Mouse (Mus musculus) C2C12 (cell line): ENCODE data around the gene Cfap221. TPM values are rescaled to one million over a fixed set of nuclear protein-coding genes. Genes with fewer than 3 reads are reported as not detected.
A peak's percentile ranks its signal among the peaks of the same experiment; 100 is the strongest.

ENCODE experiments used
- H3K27me3 ChIP-seq: one replicate; pipeline ENCODE4 v1.6.1; 2011; ENCODE audit not compliant: control insufficient read depth, insufficient read depth, insufficient read length
- H3K36me3 ChIP-seq: one replicate; pipeline ENCODE4 v1.6.1; 2011; ENCODE audit not compliant: control insufficient read depth, insufficient read depth
- H3K4me3 ChIP-seq: one replicate; pipeline ENCODE4 v1.5.1; 2011; ENCODE audit warnings: mild to moderate bottlenecking, control low read depth; ENCODE audit not compliant: poor library complexity, insufficient read depth, severe bottlenecking
- H3K79me2 ChIP-seq: one replicate; pipeline ENCODE4 v1.6.1; 2011; ENCODE audit not compliant: control insufficient read depth, insufficient read depth
- H3K79me3 ChIP-seq: one replicate; pipeline ENCODE4 v1.6.1; 2011; ENCODE audit warnings: low read depth, control low read depth
- H3ac ChIP-seq: one replicate; pipeline ENCODE3; 2011; ENCODE audit warnings: low read depth; ENCODE audit not compliant: control insufficient read depth, insufficient read length
- CEBPB ChIP-seq: IDR thresholded peaks from one replicate; pipeline ENCODE4 v1.6.1; 2011; ENCODE audit warnings: low read depth, mild to moderate bottlenecking, control low read depth, moderate library complexity
- CTCF ChIP-seq: IDR thresholded peaks from one replicate; pipeline ENCODE4 v1.5.1; 2011; ENCODE audit not compliant: control insufficient read depth, insufficient read depth, insufficient read length
- FOSL1 ChIP-seq: IDR thresholded peaks from one replicate; pipeline ENCODE4 v1.8.0; 2011; ENCODE audit warnings: mild to moderate bottlenecking, low read length; ENCODE audit not compliant: poor library complexity, insufficient read depth, severe bottlenecking
- MAX ChIP-seq: IDR thresholded peaks from one replicate; pipeline ENCODE4 v1.6.1; 2011; ENCODE audit warnings: mild to moderate bottlenecking, control low read depth
- MYOD1 ChIP-seq: IDR thresholded peaks from one replicate; pipeline ENCODE4 v1.6.1; 2011; ENCODE audit warnings: low read depth; ENCODE audit not compliant: control insufficient read depth, insufficient read length
- MYOG ChIP-seq: IDR thresholded peaks from one replicate; pipeline ENCODE4 v1.6.1; 2011; ENCODE audit not compliant: control insufficient read depth, insufficient read length; ENCODE audit errors: extremely low read depth
- USF1 ChIP-seq: IDR thresholded peaks from one replicate; pipeline ENCODE4 v1.6.1; 2011; ENCODE audit warnings: low read depth, mild to moderate bottlenecking, control low read depth, moderate library complexity
- long read RNA-seq, 2 experiments: library from polyadenylated mRNA; unstranded; transcript quantifications; one replicate each; pipeline ENCODE4 v2.0.0; 2019 to 2020
- polyA plus RNA-seq: library from polyadenylated mRNA; unstranded; fragments of >200 nt; fragmentation: generic; extraction: Trizol; gene quantifications from one replicate; pipeline ENCODE4 v1.2.1, GENCODE M21; 2012; ENCODE audit warnings: missing spikeins

The Cfap221 gene
- polyA plus RNA-seq: not detected
- long read RNA-seq, experiment 1: 0 reads
- long read RNA-seq, experiment 2: 0 reads

- Histone ChIP-seq H3ac (no peak within 1 kb of the TSS), H3K4me3 (peak within 1 kb of the TSS; percentile 11), H3K79me3 (no peaks in the 10 kb centered on the region), H3K79me2 (no peaks in the 10 kb centered on the region), H3K36me3 (no peaks in the 10 kb centered on the region), H3K27me3 (no peaks in the 10 kb centered on the region)
- no peak for TF ChIP-seq CEBPB
- no peak for TF ChIP-seq MYOG
- no peak for TF ChIP-seq MAX
- TF ChIP-seq FOSL1: no peak
- no peak for TF ChIP-seq MYOD1
These were observed at the start of gene Cfap221 for GRCm38 (mm10) chr1:119996798-119997581. Cfap221 (minus strand) TSS chr1:119997234.

DNA sequence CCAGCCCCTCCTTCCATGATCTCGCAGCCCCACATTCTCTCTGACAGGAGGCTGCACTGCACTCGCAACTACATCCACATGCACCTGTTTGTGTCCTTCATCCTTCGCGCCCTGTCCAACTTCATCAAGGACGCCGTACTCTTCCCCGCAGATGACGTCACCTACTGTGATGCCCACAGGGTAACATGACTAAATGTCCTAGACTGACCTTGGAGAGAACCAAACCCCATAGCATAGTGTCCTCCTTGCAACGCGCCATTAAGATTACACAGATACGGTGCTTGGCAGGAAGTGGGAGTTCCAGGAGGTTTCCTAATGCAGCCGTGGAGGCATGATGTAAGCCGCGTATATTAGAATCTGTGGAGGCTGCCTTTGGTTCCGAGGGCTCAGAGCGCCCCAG lies 47.5 kb upstream of the Cfap221 start:
- Histone ChIP-seq H3K79me2 (no peaks in the 10 kb centered on the region), H3K4me3 (no peak overlapping the region), H3K36me3 (no peaks in the 10 kb centered on the region), H3K79me3 (no peaks in the 10 kb centered on the region), H3K27me3 (no peaks in the 10 kb centered on the region), H3ac (no peak overlapping the region)
- TF ChIP-seq FOSL1 (no peak), MYOG (no peak), MYOD1 (peak; percentile 97), CTCF (no peak), USF1 (no peak), CEBPB (no peak), MAX (no peak)

- Histone ChIP-seq H3ac (no peak overlapping the region), H3K27me3 (no peaks in the 10 kb centered on the region), H3K36me3 (no peaks in the 10 kb centered on the region), H3K4me3 (no peak overlapping the region), H3K79me2 (no peaks in the 10 kb centered on the region), H3K79me3 (no peaks in the 10 kb centered on the region)
- no peak for TF ChIP-seq USF1
- TF ChIP-seq CTCF: no peak
- TF ChIP-seq MYOG: no peak
These were observed 45.4 kb upstream of the Cfap221 start for GRCm38 (mm10) chr1:120042421-120042820.

DNA sequence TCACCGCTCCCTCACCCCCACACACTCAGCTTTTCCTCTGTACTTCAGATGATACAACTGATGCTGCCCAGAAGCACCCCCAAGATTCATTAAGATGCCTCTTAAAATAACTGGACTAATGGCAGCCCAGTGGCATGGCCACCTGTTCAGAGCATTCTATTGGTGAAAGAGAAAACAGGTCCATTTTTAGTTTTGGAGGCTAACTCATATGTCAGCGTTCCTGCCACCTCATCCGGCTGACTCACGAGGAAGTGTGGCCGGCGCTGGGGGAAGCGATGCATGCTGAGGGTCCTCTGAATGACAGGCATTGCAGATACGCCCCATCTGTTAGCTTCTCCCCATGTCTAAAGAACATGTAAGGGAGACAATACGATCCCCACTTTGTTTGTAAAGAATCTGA lies 41.6 kb upstream of the Cfap221 start:
- H3K36me3 ChIP-seq: no peaks in the 10 kb centered on the region
- H3K79me3 ChIP-seq: no peaks in the 10 kb centered on the region
- TF ChIP-seq CTCF (no peak), CEBPB (no peak), MAX (peak; percentile 51), MYOD1 (peak; percentile 88), MYOG (no peak), FOSL1 (no peak), USF1 (no peak)
- H3K27me3 ChIP-seq: no peaks in the 10 kb centered on the region
- H3K4me3 ChIP-seq: no peak overlapping the region
- H3K79me2 ChIP-seq: no peaks in the 10 kb centered on the region
- H3ac ChIP-seq: no peak overlapping the region

DNA sequence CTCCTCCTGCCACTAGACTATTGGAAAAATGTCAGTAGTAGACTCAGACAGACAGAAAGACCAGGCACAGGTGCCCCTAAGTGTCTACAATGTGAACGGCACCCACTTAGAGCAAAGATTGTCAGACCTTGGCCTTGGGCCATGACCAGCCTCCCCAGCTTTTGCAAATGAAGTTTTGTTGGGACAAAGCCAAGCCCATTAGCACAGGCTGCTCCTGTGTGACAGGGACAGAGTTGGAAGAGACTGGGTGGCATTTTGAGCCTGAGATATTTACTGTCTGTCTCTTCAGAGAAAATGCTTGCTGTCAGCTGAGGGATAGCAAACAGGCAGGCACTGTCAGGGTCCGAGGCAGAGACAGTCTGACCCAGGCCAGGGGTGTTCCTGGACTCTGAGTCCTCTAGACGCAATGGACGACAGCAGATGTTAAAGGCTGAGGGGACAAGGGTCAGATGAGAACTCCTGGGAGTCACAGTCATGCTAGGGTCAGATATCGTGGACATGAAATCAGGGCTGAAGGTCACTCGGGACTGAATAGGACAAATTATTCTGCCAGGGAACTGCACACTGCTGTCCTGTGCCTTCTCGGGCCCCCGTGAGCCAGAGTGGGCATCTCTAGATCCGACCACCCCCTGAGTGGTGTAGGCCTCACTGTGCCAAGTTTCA lies 40.1 kb upstream of the Cfap221 start:
- Histone ChIP-seq H3K79me3 (no peaks in the 10 kb centered on the region), H3ac (no peak overlapping the region), H3K79me2 (no peaks in the 10 kb centered on the region), H3K27me3 (no peaks in the 10 kb centered on the region), H3K36me3 (no peaks in the 10 kb centered on the region), H3K4me3 (no peak overlapping the region)
- TF ChIP-seq USF1 (no peak), CTCF (no peak), MYOD1 (no peak), MAX (no peak), MYOG (no peak), CEBPB (no peak), FOSL1 (no peak)
